14 mouse cellular contexts compared by ENCODE assay signal in genomic region chr1:165559073-165559472, GRCm38 (mm10).
DNase-seq lines count a peak whose midpoint lies in the region; ATAC-seq lines count a peak whose summit lies in the region.
"Had no signal": no experiment of that assay in that cellular context is flagged by ENCODE, and none has a peak within 500 bp of the region (broad histone marks: within the 10 kb centered on the region; RNA-seq: fewer than 3 reads in every experiment).

No protein-coding gene starts in this region.

- DNase-seq in adrenal gland, postnatal 25 days, result peak; percentile 8
- no peak for DNase-seq in adrenal gland, postnatal 36 days
- peak; percentile 79 to 80 for DNase-seq in layer of hippocampus, postnatal 36 days
- peak; percentile 84 for DNase-seq in right cerebral cortex, postnatal 25 days
- DNase-seq in ovary, postnatal 10 days (ENCODE audit: low spot score), result no peak
- DNase-seq: gastrocnemius, postnatal 25 days; kidney, postnatal 14 days had no signal

- 86% methylated on average over 9 of the region's 9 CpGs for WGBS in hindbrain, embryonic 12.5 days

- H3K27me3 ChIP-seq in hindbrain, embryonic 12.5 days, result no peaks in the 10 kb centered on the region
- H3K27me3 ChIP-seq: hindbrain, embryonic 15.5 days; liver, embryonic 15.5 days had no signal

- peak; percentile 91 for ATAC-seq in frontal cortex, adult (ENCODE audit: low TSS enrichment)
- ATAC-seq in activated CD4-positive, CD25-positive, alpha-beta regulatory T cell, adult 4 months, result no peak
- no peak for ATAC-seq in hindbrain, embryonic 12.5 days (ENCODE audit: low FRiP score)

- H3K4me2 ChIP-seq in hindbrain, embryonic 12.5 days (replicated peaks), result no peak overlapping the region
- H3K4me2 ChIP-seq: hindbrain, embryonic 15.5 days; liver, embryonic 15.5 days had no signal

- no peaks in the 10 kb centered on the region for H3K36me3 ChIP-seq in hindbrain, embryonic 12.5 days
- H3K36me3 ChIP-seq: embryonic facial prominence, embryonic 10.5 days; G1E; hindbrain, embryonic 15.5 days; liver, embryonic 15.5 days had no signal

- no peak overlapping the region for H3K9ac ChIP-seq in hindbrain, embryonic 12.5 days
- H3K9ac ChIP-seq: hindbrain, embryonic 15.5 days; liver, embryonic 15.5 days had no signal

- H3K4me1 ChIP-seq in hindbrain, embryonic 12.5 days, result no peaks in the 10 kb centered on the region
- H3K4me1 ChIP-seq: embryonic facial prominence, embryonic 10.5 days; hindbrain, embryonic 15.5 days; liver, embryonic 15.5 days had no signal

- no peak overlapping the region for H3K4me3 ChIP-seq in hindbrain, embryonic 12.5 days
- H3K4me3 ChIP-seq: embryonic facial prominence, embryonic 10.5 days; hindbrain, embryonic 15.5 days; liver, embryonic 15.5 days had no signal

- no peak overlapping the region for H3K27ac ChIP-seq in hindbrain, embryonic 12.5 days
- H3K27ac ChIP-seq: embryonic facial prominence, embryonic 10.5 days; hindbrain, embryonic 15.5 days; liver, embryonic 15.5 days had no signal

- H3K9me3 ChIP-seq in hindbrain, embryonic 12.5 days (replicated peaks), result no peaks in the 10 kb centered on the region
- H3K9me3 ChIP-seq: embryonic facial prominence, embryonic 10.5 days; G1E; hindbrain, embryonic 15.5 days; liver, embryonic 15.5 days had no signal

Comparison
In these comparisons a context has a peak if more than half of its experiments do, and no peak if none do; other contexts are left out.
1. DNase-seq: peak in adrenal gland, postnatal 25 days (single experiment), layer of hippocampus, postnatal 36 days (2 of 2) and right cerebral cortex, postnatal 25 days (single experiment); none in adrenal gland, postnatal 36 days (0 of 2) and ovary, postnatal 10 days (single experiment).